Mouse (Mus musculus) adipose tissue, adult 10 weeks (tissue): ENCODE data around the gene Otop3. TPM values are rescaled to one million over a fixed set of nuclear protein-coding genes. Genes with fewer than 3 reads are reported as not detected.

Source experiments
- polyA plus RNA-seq: library from polyadenylated mRNA; stranded (reverse); fragments of 350-450 nt; fragmentation: Illumina TruSeq; extraction: RNeasy Lipid Tissue Mini Kit (QIAGEN cat#74804); gene quantifications from one replicate; pipeline ENCODE4 v1.2.3, GENCODE M21; 2014; ENCODE audit warnings: low read depth, low replicate concordance

Gene Otop3
- not detected for polyA plus RNA-seq

DNA sequence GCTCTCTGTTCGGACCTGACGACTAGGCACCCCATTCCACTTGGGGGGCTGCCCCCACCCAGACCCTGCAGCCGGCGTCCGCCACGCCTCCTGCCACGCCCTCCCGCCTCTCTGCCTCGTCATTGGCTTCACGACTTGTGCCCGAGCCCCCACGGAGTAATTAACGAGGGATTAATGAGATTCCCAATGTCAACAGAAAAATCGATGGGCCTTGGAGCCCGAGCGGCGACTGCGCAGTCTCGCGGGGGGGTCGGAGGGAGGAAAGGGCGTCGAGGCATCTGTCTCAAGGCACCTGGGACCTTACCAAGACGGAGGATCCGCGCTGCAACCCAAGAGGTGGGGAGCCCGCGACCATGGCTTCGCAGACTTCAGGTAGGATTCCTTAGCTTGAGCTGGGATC is at the start of gene Otop3:
TSS of gene Otop3 (plus strand) at position 201 of the 400 bp plus-strand sequence.

GRCm38 (mm10) chr11:115297214-115297826 is 37.2 kb upstream of the Otop3 start, which contains the start of gene Fads6:
Gene Fads6, minus strand, starts transcription at chr11:115297663.

DNA sequence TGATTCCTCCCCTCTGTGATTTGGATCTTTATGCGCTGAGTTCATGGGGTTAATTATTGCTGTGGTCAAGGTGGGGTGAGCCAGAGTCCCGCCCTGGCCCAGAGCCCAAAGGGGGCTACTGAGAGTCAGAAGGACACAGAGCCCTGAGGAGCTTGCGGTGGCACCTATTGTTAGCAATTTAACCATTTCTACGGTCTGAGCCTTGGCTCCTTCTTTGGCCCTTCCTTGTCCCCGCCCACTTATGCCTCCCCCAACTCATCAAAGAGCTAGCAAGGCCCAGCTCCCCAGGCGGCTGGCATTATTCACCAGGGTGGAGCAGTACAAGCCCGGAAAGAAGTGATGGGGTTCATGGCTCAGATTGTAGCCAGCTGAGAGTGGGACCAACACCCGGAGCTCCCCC is 27.7 kb upstream of the Otop3 start, which contains the start of gene Otop2:
TSS of gene Otop2 (plus strand) at position 301 of the 400 bp plus-strand sequence.

GRCm38 (mm10) chr11:115321906-115322693 is 12.4 kb upstream of the Otop3 start, which contains the start of gene Ush1g:
Gene Ush1g, minus strand, starts transcription at chr11:115322041.

DNA sequence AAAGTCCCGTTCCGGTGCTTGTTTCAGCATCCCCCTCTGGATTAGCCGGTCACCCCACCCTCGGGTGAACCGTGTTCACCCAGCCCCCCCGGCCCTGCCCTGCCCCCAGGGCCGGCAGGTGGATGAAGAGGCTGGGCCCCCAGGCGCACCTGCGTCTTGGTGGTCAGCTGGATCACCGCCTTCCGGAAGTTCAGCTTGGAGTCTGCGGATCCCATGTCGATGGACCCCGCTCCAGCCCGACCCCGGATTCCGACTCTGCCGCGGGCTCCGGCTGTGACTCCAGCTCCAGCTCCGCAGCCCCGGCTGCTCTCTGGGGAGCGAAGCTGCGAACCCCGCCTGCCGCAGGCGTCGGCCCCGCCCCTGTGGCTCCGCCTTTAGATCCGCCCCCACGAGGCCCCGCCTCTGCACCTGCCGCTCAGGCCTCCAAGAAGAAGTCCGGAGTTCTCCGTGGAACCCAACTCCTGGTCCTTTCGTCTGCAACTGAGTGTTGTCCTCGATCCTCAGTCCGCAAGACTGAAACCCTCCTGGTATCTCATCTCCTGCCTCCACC is 32.9 kb downstream of the Otop3 start, which contains the start of gene Hid1:
TSS of gene Hid1 (minus strand) at position 362 of the 550 bp plus-strand sequence.

GRCm38 (mm10) chr11:115381743-115382539 is 47.4 kb downstream of the Otop3 start, which contains the start of gene Cdr2l:
Gene Cdr2l, plus strand, starts transcription at chr11:115381916.

Other genes with a start within 250 kb of the Otop3 start
- gene Rab37, start 243.3 kb upstream of the Otop3 start, polyA plus RNA-seq: 0.61 TPM
- gene Cd300lf, start 200.7 kb upstream of the Otop3 start, polyA plus RNA-seq: 0.52 TPM
- 73.1 TPM for gene Slc9a3r1, start 171.4 kb upstream of the Otop3 start, polyA plus RNA-seq
- gene Tmem104, start 147.2 kb upstream of the Otop3 start, polyA plus RNA-seq: 8.6 TPM
- gene Nat9, start 146.9 kb upstream of the Otop3 start, polyA plus RNA-seq: 37.4 TPM
- not detected for gene Grin2c, start 67.5 kb upstream of the Otop3 start, polyA plus RNA-seq
- 9.3 TPM for gene Fdxr, start 57.7 kb upstream of the Otop3 start, polyA plus RNA-seq
- gene Fads6, start 37.1 kb upstream of the Otop3 start, polyA plus RNA-seq: 4.6 TPM
- not detected for gene Otop2, start 27.6 kb upstream of the Otop3 start, polyA plus RNA-seq
- gene Ush1g, start 12.7 kb upstream of the Otop3 start, polyA plus RNA-seq: not detected
- 5.4 TPM for gene Hid1, start 33.0 kb downstream of the Otop3 start, polyA plus RNA-seq
- 4.5 TPM for gene Cdr2l, start 47.2 kb downstream of the Otop3 start, polyA plus RNA-seq
- gene Mrpl58, start 69.0 kb downstream of the Otop3 start, polyA plus RNA-seq: 64.3 TPM
- gene Atp5h, start 85.2 kb downstream of the Otop3 start, polyA plus RNA-seq: 496 TPM
- gene Kctd2, start 85.4 kb downstream of the Otop3 start, polyA plus RNA-seq: 34.3 TPM
- gene Trim80, start 105.8 kb downstream of the Otop3 start, polyA plus RNA-seq: 1.9 TPM
- 0.24 TPM for gene Slc16a5, start 127.7 kb downstream of the Otop3 start, polyA plus RNA-seq
- 7.0 TPM for gene Armc7, start 140.9 kb downstream of the Otop3 start, polyA plus RNA-seq
- gene Nt5c, start 157.1 kb downstream of the Otop3 start, polyA plus RNA-seq: 39.8 TPM
- 72.9 TPM for gene Jpt1, start 179.7 kb downstream of the Otop3 start, polyA plus RNA-seq
- gene Sumo2, start 201.5 kb downstream of the Otop3 start, polyA plus RNA-seq: 253 TPM
- 35.1 TPM for gene Nup85, start 229.7 kb downstream of the Otop3 start, polyA plus RNA-seq